Mouse (Mus musculus) G1E (cell line): ENCODE measurements around the gene Stap1.

Experiments
- CTCF ChIP-seq: IDR thresholded peaks from 2 replicates; pipeline ENCODE4 v1.5.1; 2012; ENCODE audit warnings: low read depth, low read length, inconsistent platforms, mixed read lengths
- GATA1 ChIP-seq: IDR thresholded peaks from 2 replicates; pipeline ENCODE4 v1.6.1; 2012; ENCODE audit warnings: borderline replicate concordance, low read length, inconsistent platforms, mixed read lengths
- POLR2AphosphoS5 ChIP-seq: IDR thresholded peaks from 2 replicates; pipeline ENCODE4 v1.6.1; 2012; ENCODE audit warnings: low read depth, low read length, inconsistent platforms; ENCODE audit not compliant: insufficient replicate concordance
- TAL1 ChIP-seq: conservative IDR thresholded peaks from 2 replicates; pipeline ENCODE4 v1.6.1; 2012; ENCODE audit warnings: low read depth, low read length, inconsistent platforms, mixed read lengths

DNA sequence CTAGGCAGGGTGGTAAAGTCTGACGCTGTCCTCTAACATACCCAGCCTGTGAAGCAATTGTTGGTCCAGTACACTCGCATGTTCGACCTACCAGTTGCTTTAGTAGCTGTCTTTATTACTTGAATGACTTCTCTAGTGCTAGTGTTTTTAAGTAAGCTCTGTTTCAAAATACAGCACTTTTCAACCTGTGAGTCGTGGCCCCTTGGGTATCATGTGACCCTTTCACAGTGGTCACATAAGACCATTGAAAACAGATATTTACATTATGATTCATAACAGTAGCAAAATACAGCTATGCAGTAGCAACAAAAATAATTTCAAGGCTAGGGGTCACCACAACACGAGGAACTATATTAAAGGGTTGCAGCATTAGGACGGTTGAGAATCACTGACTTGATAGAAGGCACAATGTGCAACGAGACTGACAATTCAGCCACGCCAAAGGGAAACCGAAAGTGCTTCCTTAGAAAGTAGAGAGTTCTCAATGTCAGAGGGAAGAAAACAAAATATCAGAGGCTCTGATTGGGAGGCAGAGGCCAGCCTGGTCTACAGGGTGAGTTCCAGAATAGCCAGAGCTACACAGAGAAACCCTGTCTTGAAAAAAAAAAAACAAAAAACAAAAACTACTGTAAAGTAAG is 47.0 kb downstream of the Stap1 start:
- no peak for TF ChIP-seq TAL1
- TF ChIP-seq CTCF: no peak
- TF ChIP-seq POLR2AphosphoS5: no peak
- TF ChIP-seq GATA1: no peak
